Mouse (Mus musculus) mouse trophoblast stem cell (cell line): Measurements from ENCODE around the gene Klhdc8b.

Experiments used
- in situ Hi-C, 2 experiments: fragments of 300-500 bp; cut with MseI, MboI; formaldehyde crosslinking; loops; 2 replicates in 1 of 2; 3 replicates in 1 of 2; pipeline ENCODE4 v1.15.1; 2025

Gene Klhdc8b

DNA sequence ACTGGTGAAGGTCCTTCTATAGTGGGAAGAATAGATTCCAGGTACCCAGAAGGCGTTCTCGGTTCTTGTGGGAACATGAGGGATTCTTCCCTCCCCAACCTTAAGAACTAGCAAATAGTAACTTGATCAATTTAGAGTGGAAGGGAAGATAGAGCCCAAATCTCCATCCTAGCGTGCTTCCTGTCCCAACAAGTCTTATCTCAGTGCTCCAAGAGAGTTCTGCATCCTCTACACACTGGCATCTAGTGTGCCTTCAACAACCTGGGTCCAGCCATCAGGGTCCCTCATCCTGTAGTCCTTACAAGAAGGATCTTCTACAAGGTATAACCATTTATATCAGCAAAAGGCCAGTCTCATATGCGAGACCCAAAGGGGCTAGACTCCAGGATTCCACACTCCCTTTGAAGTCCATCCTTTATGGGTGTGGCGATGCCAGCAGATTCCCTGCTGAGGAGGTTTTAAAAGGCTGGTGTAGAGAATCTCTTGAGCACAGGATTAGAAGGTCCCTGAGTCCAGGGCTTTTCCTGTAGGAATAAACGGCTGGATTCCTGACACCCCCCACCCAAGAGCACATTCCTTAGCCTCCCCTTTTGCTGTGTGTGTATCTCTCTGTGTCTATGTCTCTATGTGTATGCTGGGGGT, 9.7 kb downstream of the Klhdc8b start:
- in situ Hi-C loops: no loop called here

DNA sequence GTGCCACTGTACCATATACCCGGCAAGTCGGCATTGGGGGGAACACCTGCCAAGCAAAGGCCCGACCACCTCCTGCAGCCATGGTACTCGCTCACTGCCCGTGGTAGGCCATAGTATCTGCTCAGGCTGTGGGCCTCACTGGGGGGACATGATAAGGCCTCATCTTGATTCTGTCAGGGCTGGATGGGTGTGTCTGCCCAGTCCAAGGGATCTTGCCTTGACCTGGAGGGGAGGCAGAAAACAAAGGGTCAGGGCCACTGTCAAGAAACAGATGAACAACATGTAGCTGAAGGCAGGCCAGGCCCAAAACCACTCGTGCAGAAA, 10.2 kb downstream of the Klhdc8b start:
- in situ Hi-C loops: no loop called here

DNA sequence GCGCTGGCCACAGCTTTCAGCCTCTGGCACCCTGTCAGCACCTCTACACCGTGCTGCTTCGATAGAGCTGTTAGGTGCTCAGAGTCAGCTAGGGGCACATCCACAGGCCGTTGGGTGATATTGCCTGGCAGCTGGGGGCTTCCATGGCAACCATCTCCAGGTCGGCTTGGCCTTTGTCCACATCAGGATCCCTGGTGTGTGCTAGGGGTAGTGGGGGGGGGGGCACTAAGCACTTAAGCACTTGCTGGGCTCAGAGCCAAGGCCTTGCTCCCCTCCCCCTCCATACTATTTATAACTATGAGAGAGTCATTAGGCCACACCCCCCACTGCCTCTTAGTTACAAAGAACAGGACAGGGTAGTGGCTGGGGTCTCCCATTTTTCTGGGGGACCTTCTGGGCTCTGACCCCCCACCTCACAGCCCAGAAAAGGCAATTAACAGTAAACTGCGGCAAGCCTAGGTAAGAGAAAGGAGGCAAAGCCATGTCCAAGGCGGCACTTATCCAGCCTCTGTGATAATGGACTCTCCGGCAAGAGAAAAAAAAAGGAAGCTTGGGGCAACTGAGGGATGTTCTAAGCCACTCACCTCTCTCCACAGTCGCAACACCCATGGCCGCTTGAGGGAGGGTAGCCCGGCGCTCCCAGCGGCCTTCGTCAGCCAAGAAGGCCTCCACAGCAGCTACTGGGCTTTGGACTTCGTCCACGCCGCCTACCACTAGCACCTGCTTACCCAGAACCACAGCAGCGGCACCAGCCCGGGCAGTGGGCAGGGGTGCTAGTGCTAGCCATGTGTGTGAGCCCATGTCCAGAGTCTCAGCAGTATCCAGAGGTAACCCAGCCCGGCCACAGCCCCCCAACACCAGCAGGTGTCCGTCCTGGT, 10.8 kb downstream of the Klhdc8b start:
- in situ Hi-C loops: no loop called here

GRCm38 (mm10) chr9:108449860-108450259, 11.5 kb downstream of the Klhdc8b start:
- in situ Hi-C loops: no loop called here

- in situ Hi-C loops: no loop called here
These were observed 16.3 kb downstream of the Klhdc8b start for GRCm38 (mm10) chr9:108445125-108445524.

DNA sequence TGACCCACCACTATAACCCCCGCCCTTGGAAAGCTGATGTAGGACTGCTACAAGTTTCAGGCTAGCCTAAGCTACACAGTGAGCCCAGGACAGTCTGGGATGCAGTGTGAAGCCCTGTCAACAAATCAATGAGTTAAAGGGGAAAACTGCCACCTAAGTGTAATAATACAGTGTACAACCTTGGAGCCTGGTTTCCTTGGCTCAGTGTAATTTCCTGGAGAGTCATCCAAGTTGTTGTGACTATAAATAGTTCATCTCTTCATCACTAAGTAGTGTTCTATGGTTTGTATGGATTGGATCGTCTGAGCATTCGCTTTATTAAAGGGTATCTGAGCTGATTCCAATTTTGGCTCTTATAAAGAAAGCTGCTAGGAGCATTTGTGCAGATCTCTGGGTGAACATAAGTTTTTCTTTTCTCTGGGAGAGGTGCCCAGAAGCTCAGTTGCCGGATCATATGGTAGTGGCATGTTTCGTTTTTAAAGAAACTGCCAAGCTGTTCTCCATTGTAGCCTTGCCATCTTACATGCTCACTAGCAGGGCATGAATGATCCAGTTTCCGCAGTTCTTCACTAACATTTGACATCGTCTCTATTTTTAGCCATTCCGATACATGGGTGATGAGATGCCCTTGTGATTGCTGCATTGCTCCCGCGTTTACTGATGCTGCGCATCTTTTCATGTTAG, 20.0 kb downstream of the Klhdc8b start:
- in situ Hi-C loops: no loop called here

GRCm38 (mm10) chr9:108440485-108440884, 20.9 kb downstream of the Klhdc8b start:
- in situ Hi-C loops: no loop called here

DNA sequence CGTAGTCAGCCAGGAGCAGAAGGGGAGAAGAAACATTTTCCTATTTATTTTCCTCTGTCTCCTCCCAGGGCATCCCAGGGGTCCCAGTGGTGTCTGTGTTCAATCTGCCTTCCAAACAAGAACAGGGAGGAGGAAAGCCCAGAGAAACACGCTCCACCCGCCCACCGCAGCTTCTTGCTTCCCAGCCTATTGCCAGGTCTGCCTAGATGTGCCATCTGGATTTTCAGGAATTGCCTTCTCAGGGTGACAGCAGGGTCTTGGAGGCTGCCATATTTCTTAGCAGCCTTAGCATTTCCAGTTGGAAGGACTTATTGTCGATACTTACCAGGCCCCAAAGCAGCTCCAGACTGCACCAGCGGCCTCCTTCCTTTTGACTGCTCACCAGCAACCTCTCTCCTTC, 22.2 kb downstream of the Klhdc8b start:
- in situ Hi-C loops: no loop called here

- in situ Hi-C loops: no loop called here
These were observed 25.2 kb downstream of the Klhdc8b start, which contains the start of gene BC048562 for GRCm38 (mm10) chr9:108436182-108436581. TSS of gene BC048562 (plus strand) at chr9:108436482.

GRCm38 (mm10) chr9:108431431-108432067, 29.8 kb downstream of the Klhdc8b start:
- in situ Hi-C loops: no loop called here

GRCm38 (mm10) chr9:108428384-108428783, 33.0 kb downstream of the Klhdc8b start, which contains the start of gene Ccdc36:
TSS of gene Ccdc36 (minus strand) at chr9:108428484.
- in situ Hi-C loops: no loop called here

GRCm38 (mm10) chr9:108412221-108412620, 49.2 kb downstream of the Klhdc8b start:
- in situ Hi-C loops: no loop called here

DNA sequence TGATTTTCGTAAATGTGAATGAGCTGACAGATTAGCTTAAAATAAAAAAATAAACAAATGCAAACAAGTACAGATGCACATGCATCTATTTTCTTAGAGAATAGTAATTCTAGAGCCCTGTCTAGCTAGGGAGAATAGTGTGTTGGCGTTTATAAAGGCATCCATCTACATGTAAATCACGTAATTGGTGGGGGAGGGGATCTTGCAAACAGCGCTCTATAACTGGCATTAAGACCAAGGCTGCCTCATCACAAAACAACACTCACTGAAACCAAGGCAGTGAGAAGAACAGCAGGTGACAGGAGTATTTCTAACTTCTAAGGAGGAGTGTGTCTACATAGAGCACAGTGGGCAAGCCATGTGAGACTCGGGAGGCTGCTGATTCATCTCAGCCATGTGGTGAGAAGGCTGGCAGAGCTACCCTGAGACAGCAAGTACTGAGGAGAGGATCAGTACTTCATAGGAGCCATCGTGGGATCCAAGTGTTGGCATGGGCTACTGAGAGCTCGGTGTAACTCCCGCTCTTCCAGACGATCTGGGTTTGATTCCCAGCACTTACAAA, 49.9 kb downstream of the Klhdc8b start:
- in situ Hi-C loops: no loop called here

- in situ Hi-C loops: no loop called here
These were observed 51.8 kb downstream of the Klhdc8b start for GRCm38 (mm10) chr9:108409535-108409934.

DNA sequence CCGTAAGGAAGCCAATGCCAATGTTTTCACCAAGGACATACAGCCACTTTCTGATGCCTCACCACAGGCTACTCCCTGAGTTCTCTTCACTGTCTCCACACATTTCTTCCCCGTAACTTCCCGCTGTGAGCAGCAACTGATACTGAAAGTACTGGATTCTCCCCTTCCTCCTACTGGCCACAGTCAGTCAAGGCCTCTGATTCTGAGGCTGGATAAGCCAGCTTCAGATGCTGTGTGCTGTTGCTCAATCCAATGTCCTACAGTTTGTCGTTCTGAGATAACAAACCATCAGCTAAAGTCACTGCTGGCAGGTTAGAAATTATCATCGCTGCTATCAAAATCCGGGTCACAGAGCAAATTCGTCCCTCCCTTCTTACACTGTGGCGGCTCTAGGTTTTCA, 56.9 kb downstream of the Klhdc8b start:
- in situ Hi-C loops: no loop called here

DNA sequence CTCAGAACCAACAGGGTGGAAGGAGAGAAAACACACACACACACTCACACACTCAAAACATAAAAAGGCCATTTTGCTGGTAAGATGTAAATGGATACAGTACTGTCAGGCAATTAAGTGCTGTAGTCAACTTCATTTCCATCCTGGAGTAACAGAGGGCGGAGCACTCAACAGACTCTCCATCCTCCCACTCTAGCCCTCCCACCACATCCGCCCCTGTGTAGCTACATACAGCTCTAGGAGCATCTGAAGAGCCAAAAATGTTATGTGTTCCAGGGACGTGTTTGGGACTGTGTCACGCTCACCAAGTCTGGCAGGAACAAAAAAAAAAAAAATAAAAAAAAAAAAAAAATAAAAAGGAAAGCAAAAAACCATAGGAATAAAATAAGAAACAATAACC, 58.3 kb downstream of the Klhdc8b start:
- in situ Hi-C loops: no loop called here

DNA sequence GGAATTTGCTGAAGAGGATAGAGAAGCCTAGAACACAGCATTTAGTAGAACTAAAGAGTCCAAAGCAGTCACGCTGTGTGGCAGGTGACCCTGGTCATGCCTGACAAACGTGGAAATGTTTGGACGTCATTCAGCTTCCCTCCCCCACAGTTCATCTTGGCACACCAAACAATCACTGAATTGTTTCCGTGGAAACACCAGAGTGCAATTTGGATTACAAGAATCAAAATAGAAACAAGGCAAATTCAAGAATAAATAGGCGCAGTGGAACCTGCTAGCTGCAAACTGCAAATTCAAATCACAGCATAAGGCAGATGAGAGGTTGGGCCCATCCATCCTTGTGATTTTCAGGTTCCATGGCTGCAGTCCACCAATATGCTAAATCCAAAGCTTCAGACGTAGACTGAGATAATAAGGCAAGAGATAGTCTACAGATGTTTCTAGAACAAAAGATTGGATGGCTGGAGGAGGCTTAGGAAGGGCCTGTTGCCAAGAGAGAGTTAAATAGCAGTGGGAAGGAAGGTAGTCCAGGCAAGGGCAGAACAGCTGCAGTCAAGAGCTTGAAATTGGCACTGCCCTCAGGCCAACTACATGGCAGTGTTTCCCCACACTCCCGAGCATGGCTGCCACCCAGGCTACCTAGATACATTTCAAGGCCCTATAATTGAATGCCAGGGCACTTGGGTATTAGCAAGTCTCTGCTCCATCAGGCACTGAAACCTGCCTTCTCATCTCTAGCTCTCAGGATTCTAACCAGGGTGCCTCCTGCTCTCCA, 60.0 kb downstream of the Klhdc8b start:
- in situ Hi-C loops: no loop called here

DNA sequence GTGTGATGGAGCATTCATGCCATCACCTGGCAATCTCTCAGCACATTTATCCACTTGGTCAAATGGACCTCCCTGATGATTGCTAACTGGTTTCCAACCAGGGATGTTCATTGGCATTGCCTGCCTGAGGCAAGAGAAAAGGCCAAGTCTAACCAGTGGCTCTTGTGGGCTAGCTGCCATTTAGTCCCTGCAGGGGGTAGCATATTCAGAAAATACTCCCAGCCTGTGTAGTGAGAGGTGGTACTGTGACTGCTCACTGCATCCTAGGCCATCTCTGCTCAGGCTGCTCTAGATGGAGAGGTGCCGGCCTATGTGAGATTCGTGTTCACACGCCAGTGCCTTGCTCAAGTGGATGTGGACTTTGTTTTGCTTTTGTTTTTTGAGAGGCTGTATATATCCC, 63.1 kb downstream of the Klhdc8b start:
- in situ Hi-C loops: no loop called here
